Mouse (Mus musculus) neural tube, embryonic 10.5 days (tissue): ENCODE measurements around the gene Psmb11.
A peak's percentile ranks its signal among the peaks of the same experiment; 100 is the strongest.

Experiments used
- DNase-seq: peaks from one replicate; pipeline ENCODE4 v3.0.0-alpha.2; 2017; ENCODE audit warnings: low spot score; ENCODE audit errors: extremely low spot score

Psmb11 gene

GRCm38 (mm10) chr14:54640121-54640520, 18.9 kb downstream of the Psmb11 start:
- DNase-seq = peak; percentile 32

- no peak for DNase-seq
Observed at GRCm38 (mm10) chr14:54640946-54641304, 19.7 kb downstream of the Psmb11 start, which contains the start of gene Gm17606. TSS of gene Gm17606 (plus strand) at chr14:54640952.

GRCm38 (mm10) chr14:54641305-54641969, 20.2 kb downstream of the Psmb11 start, which contains the start of gene Cdh24:
TSS of gene Cdh24 (minus strand) at chr14:54641364.
- peak; percentile 93 for DNase-seq

- no peak for DNase-seq
Observed at GRCm38 (mm10) chr14:54642224-54642944, 21.2 kb downstream of the Psmb11 start.

DNA sequence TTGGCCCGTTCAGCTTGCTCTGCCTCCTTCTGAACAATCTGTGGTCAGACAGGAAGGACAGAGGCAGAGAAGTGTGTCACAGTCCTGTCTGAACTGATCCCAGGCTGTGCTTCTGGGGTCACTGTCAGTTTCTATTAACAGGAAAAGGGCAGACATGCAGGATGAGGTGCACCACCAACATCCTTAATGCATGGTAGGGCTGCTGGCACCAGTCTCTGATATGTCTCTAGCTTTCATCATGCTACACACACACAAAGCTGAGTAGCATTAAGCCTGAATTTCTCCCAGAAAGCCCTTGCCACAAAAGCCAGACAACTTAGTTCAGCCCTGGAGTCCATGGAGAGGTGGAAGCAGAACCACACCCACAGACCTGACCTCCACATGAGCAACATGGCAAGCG, 21.8 kb downstream of the Psmb11 start:
- no peak for DNase-seq

DNA sequence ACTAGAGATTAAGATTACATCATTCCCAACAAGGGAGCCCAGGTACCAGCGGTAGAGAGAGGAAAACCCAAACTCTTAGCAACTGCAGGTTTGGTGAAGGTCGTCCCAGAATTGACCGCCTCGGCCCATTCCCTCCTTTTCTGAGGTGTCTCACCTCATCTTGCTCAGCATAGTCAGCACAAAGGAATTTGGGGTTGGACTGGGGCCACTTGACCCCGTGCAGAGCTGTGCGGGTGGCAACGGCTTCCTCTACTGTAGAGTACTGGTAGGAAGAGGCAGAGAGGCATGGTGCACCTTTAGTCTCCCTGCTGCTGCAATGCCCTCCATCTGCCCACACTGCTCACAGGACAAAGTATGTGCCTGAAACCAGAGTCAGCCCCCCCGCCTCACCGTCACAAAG, 23.1 kb downstream of the Psmb11 start:
- DNase-seq = no peak

GRCm38 (mm10) chr14:54646455-54646854, 25.2 kb downstream of the Psmb11 start:
- DNase-seq = no peak

GRCm38 (mm10) chr14:54646898-54647636, 25.8 kb downstream of the Psmb11 start:
- DNase-seq = no peak

DNA sequence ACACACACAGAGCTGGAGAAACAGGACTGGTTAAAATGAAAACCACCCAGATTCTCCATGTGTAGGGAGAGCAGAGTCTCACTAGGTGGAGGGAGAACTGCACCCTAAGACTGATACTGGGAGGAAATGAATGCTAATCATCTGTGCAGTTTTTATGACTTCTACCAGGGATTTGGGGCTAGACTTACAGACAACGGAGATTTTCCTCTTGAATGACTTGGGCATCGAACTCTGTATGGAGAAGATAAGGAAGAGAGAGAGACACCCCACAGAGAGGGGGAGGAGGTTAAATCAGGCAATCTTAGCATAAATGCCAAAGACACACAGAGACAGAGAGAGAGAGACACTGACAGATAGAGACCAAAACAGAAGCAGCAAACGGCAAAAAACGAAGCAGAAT, 26.7 kb downstream of the Psmb11 start:
- no peak for DNase-seq

- DNase-seq = peak; percentile 80
Observed at GRCm38 (mm10) chr14:54650621-54651454, 29.6 kb downstream of the Psmb11 start.

DNA sequence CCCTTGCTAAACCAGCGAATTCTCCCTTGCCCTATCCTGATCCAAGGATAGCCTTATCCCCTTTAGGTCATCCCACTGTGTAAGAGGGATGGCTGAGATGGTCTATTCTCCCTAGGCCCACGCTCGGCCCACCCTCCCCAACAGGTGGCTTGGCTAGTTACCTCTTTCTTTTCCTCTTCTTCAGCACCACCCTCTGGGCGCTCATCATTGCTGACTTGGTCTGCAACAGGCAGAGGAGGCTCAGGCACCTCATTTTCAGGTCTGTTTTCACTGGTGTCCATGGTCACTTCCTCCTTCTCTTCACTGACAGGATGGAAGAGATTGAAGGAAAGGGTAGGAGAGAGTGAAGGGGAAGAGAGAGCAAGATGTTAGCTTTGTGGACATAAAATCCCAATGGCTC, 30.3 kb downstream of the Psmb11 start:
- no peak for DNase-seq

DNA sequence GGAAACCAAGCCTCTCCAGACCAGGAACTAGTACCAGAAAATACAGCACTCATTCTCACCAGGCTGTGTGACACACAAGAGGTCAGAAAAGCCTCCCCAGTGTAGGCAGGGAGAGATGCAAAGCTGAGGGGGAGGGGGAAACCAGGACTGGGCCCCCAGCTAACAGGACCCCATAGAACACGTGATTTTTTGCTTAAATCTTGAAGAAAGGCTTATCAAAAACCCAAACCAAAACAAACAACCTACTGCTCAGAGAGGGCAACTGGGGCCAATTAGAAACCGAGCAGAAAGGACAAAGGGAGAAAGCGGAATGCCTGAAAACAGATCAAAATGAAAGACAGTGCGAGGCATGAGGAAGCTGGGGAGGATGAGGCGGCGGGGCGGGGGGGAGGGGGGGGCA, 31.6 kb downstream of the Psmb11 start:
- no peak for DNase-seq

DNA sequence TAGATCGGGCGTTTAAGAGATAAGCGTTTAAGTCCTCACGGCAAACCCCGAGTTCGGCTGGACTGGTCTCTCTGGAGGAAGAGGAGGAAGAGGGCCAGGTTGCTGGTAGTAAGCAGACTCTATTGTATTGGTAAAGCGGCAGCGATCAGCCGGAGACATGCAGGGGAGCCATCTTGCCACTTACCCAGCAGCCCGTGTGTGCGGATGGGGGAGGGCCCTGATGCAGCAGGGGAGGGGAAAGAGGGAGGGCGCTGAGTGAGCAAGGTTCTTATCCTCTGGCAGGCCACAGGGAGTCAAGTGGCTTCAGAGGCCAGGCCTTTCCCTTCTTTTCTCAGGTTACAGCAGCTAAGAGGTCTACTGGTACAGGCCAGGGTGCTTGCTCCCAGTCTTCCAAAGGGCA, 32.3 kb downstream of the Psmb11 start:
- peak; percentile 89 for DNase-seq

DNA sequence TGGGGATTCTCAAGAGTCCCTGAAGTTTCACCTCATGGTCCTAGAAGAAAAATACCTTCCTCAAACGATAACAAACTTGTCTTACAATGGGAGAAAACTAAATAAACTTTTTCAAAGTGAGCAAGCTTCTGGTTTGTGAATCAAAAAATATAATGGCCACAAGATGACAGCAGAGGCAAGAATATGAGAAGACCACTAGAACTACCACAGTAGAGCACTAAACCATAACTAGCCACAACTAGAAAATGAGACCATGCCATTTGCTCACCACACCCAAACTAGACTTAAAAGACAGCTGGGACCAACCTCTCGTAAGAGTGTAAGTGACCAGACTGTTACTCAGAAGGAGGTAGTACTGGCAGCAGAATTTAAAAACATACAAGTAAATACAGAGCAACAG, 38.8 kb downstream of the Psmb11 start:
- no peak for DNase-seq

DNA sequence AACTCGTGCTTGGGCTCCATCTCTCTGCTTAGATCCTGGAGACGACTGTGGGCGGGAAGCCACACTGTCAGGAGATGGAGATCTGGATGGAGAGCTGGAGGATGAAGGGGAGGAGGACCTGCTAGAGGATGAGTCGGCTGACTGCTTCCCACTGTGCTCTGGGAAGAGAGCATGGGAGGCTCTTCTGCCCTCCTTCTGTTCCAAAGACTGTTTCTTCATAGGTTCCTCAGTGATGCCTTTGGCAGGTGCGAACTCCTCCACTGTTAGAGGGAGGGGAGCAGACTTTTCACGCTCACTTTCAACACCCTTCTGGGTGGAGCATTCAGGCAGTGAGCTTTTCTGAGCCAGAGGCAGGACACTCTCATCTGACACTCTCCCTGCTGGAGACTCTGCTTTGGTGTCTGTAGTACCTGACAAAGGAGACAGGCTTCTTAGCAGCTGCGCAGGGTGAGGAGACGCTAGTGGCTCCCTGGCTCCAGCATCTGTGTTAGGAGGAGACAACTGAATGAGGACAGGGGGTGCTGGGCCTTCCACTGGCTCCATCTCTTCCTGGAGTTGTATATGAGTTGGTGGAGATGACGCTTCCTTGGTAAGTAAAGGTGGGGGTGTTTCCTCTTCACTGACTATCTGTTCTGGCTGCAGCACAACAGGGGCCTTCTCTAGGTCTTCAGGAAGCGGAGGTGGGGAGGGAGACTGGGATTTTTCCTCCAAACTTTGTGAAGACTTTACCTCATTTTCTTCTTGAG, 43.4 kb downstream of the Psmb11 start:
- DNase-seq = no peak

DNA sequence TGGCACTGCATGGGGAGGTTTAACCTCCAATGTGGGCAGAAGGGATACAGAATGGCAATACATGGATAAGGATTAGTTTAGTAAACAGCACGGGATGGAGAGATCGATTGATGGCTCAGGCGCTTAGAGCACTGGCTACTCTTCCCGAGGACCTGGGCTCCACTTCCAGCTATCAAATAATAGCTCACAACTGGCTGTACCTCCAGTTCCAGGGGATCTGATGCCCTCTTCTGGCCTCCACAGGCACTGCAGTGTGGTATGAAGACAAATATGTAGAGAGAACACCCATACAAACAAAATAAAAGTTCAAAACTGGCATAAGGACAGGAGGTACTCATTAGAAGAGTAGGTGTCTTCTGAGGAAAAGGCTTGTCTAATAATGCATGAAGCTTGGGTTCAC, 48.1 kb downstream of the Psmb11 start:
- DNase-seq = no peak

DNA sequence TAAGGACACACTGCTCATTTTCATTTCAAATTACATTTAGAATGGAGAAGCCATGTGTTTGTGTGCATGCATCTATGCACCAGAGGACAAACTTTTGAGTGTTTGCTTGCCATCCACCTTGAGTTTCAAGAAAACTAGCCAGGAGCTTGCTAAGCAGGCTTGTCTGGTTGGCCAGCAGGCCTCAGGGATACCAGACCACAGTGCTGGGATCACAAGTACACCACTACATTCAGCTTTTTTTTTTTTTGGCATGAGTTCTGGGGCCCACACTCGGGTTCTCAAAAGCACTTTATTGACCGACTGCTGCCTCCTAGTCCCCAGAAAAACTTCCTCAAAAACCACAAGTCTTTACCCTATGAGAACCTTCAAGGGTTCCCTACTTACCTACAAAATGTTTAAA, 53.1 kb downstream of the Psmb11 start:
- DNase-seq = no peak

DNA sequence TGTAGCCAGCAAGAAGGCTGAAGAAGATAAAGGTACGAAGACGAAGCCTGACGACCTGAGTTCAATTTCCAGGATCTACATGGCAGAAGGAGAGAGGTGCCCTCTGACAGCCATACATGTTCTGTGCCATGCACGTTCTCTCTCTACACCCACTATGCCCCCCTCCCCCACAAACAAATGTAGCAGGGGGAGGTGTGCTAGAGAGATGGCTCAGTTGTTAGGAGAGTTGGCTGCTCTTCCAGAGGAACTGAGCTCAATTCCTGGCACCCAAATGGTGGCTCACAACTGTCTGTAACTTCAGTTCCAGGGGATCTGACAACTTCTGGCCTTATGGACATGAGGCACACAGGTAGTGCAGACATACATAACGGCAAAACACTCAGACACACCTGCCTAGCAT, 55.1 kb downstream of the Psmb11 start:
- DNase-seq = no peak

DNA sequence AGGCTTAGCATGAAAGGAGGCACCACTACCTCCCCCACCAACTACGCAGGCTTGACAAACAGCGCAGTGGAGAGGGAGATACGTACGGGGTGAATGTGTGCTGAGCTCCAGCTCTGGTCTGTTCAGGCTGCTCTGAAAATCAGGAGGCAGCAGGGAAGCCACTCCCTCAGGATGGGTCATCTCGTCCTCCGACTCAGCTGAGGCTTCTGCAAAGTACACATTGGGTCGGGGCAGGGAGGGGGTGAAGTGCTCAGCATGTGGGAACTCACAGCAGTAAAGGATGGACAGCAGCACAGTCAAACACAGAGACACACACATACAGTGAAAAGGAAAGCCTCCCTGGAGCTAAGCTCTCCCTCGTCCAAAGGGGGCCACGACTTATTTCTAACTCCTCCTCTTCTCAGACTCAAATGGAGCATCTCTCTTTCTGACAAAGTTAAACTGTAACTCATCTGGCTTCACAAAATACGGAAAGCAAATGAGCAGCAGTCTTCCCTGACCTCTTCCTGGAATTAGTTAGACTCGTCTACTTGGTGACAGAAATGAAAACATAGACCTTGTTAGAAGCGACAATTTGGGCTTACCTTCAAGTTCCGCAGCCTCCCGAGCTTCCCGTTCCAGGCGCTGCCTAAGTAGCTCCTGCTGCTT, 57.5 kb downstream of the Psmb11 start:
- no peak for DNase-seq
